Mouse (Mus musculus): ENCODE measurements around the gene Padi2.

The Padi2 gene

GRCm38 (mm10) chr4:140881026-140881670 is 25.0 kb upstream of the Padi2 start:
- DNase-seq (ENCODE audit: inconsistent ontology term): no peak

- no peak for DNase-seq (ENCODE audit: inconsistent ontology term)
Measured at GRCm38 (mm10) chr4:140881771-140882170, 24.4 kb upstream of the Padi2 start.

DNA sequence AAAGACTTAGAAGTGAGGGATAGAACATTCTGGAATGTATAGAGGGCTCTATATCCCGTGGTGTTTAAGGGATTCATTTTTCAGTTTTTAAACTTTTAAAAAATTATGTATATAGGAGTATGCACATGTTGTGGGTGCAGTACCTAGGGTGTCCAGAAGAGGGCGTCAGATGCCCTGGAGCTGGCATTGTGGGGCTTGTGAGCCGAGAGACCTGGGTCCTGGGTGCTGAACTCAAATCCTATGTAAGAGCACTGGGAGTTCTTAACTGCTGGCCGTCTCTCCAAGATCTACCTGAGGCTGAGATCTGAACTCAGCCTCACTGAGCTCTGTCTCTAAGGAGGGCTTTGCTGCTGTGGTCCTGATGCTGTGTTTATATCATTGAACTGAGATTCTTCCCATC is 23.8 kb upstream of the Padi2 start:
- DNase-seq (ENCODE audit: inconsistent ontology term): no peak

DNA sequence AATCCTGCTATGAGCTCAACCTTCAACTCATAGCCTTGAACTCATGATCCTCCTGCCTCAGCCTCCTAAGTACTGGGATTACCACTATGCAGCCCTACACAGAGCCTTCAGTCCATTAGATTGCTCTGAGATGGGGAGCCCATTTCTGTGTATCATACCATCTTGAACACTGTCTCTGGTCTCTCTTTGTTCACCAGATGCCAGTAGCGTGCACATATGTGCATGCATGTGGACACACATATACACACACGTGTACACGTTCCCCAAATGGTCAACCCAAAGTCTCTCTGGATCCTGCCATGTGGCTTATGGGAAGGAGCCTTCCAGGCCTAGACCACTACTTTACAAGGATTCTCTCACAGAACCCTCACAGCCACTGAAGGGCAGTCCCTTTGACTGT is 23.2 kb upstream of the Padi2 start:
- no peak for DNase-seq (ENCODE audit: inconsistent ontology term)

DNA sequence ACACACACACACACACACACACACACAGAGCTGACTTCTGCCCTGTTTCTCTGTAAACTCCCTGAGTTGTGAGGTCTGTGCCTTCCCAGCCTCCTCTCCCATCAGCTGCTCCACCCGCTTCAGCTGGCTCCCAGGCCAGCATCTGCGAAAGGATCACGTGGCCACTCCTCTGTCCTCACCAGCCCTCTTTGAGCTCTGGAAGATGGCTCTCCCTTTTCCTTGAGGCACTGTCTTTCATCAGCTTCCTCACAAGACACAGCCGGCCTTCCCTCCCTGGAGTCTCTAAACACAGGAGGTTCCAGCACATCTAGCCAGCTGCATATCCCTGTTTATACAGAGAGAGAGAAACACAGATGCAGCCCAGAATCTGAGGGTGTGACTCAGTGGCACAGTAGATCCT is 22.3 kb upstream of the Padi2 start:
- no peak for DNase-seq (ENCODE audit: inconsistent ontology term)

DNA sequence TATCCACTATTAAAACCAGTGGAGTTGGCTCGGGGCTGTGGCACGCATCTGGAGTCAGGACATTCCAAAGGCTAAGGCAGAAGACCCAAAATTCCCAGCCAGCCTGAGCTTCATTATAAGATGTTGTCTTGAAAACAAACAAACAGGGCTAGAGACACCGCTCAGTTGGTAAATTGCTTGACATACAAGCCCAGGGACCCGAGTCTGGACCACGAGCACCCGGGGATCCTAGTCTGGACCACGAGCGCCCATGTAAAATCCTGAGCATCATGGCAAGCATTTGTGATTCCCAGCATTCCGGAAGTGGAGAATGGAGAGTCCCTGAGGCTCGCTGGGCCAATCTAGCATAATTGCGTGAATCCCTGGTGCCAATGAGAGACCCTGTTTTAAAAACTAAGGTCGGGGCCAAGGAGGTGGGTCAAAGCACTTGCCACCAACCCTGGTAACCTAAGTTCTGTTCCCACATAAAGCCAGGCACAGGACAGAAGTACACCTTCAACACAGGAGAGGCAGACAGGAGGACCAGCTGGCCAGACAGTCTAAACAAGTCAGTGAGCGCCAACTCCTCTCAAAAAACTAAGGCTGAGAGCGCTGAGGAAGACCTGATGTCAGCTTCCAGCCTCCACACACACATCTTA is 14.5 kb upstream of the Padi2 start:
- no peak for DNase-seq (ENCODE audit: inconsistent ontology term)

- DNase-seq (ENCODE audit: inconsistent ontology term): no peak
Measured at GRCm38 (mm10) chr4:140892163-140892530, 14.0 kb upstream of the Padi2 start.

- DNase-seq (ENCODE audit: inconsistent ontology term): no peak
Measured at GRCm38 (mm10) chr4:140904776-140905425, 1.2 kb upstream of the Padi2 start.

- no peak for DNase-seq (ENCODE audit: inconsistent ontology term)
Measured at GRCm38 (mm10) chr4:140905426-140905871, 695 bp upstream of the Padi2 start.

GRCm38 (mm10) chr4:140906827-140907280 is 710 bp downstream of the Padi2 start:
- DNase-seq (ENCODE audit: inconsistent ontology term): no peak

GRCm38 (mm10) chr4:140907306-140908024 is 1.3 kb downstream of the Padi2 start:
- no peak for DNase-seq (ENCODE audit: inconsistent ontology term)

DNA sequence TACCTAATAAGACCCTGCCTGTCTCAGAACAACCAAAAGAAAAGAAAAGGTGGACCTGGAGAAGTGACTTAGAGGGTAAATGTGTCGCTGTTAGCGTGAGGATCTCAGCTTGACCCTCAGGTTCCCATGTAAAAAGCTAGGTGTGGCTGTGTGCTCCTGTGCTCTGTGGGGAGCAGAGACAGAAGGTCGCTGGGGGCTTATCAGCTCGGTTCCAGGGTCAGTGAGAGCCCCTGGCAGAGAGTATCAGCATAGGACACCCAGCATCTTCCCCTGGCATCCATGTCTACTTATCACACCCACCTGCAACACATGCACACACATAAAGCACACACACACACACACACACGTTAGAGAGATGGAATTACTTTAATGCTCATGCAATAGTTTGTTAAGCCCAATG is 2.5 kb downstream of the Padi2 start:
- no peak for DNase-seq (ENCODE audit: inconsistent ontology term)

DNA sequence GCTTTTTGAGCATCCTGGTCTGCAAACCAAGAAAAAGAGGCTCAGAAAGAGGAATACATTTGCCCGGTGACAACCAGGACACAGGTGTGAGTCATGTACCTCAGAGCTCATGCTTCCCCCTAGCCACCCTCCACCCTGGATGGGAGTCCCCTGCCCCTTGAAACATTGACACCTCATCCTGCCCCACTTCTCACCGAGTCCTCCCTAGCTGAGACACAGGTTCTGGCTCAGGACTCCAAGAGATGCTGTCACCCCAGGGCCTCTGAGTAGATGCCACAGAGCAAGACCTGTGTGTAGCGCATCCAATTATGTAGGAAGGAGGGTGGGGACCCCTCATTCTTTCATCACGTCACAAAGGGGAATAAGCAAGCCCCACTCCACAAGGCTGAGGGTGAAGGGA is 3.4 kb downstream of the Padi2 start:
- no peak for DNase-seq (ENCODE audit: inconsistent ontology term)

- DNase-seq (ENCODE audit: inconsistent ontology term): peak; percentile 32
Measured at GRCm38 (mm10) chr4:140910661-140911310, 4.6 kb downstream of the Padi2 start.

DNA sequence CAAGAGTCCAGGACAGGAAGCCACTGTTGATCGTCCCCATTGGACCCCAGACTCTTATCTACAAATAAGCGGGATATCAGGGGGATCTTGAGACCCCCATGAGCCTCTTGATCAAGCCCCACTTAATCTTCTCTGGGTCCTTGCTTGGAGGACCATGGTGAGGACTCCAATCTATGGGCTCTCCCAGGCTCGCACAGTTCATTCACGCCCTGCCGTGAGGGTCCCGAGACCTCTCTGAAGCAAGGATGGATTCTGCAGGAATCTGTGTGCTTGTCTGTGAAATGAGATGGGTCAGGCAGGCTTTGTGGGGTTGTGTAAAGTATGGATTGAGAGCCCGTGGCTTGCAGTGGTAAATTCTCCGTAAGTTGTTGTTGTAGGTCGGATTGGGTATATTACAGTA is 5.3 kb downstream of the Padi2 start:
- no peak for DNase-seq (ENCODE audit: inconsistent ontology term)

- no peak for DNase-seq (ENCODE audit: inconsistent ontology term)
Measured at GRCm38 (mm10) chr4:140912271-140912833, 6.2 kb downstream of the Padi2 start.

DNA sequence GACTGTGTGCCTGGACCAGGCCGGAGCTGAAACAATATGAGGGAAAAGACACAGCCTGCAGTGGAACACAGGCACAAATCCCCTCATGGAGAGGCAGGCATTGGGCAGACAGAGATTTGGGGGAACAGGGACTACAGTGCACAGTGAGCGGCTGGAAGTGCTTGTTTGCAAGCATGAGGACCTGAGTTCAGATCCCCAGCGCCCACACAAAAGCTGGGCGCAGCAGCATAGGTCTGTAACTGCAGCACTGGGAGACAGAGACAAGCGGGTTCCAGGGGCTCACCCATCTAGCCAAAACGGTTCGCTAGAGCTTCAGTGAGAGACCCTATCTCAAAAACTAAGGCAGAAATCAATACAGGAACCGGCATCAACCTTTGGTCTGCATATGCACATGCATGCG is 7.4 kb downstream of the Padi2 start:
- no peak for DNase-seq (ENCODE audit: inconsistent ontology term)

- peak; percentile 67 for DNase-seq (ENCODE audit: inconsistent ontology term)
Measured at GRCm38 (mm10) chr4:140914731-140915131, 8.6 kb downstream of the Padi2 start.

DNA sequence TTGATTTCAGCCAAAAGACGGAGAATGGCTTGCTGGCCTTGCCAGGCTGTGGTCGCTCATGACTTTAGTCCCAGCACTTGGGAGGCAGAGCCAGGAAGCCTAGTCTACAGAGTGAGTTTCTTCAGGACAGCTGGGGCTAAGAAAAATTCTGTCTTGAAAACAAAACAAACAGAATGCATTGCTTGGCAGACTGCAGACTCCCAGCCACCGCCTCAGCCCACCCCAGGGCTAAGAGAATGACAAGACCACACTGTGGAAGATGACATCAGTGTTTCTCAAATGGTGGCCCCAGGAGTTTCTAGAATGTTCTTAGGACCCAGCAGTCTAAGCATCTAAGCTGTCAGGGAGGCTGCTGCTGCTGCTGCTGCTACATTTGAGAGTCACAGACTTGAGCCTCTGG is 9.1 kb downstream of the Padi2 start:
- no peak for DNase-seq (ENCODE audit: inconsistent ontology term)

DNA sequence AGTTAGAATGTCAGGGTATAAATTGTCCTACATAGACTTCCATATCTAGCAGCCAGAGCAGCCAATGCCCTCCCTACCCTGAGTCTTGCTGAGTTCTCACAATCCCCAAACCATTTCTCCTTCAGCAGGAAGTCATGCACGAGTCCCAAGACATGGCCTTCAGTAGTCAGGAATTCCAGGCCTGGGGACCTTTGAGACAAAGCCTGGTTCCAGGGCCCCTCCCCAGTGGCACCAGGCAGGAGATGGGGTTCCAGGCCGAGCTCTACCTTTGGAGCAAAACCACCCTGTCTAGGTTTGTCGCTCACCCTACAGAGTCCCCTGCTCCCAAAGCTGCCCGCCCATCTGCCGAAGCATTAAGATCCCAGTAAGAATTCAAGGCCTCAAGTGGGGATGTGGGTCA is 10.2 kb downstream of the Padi2 start:
- no peak for DNase-seq (ENCODE audit: inconsistent ontology term)

DNA sequence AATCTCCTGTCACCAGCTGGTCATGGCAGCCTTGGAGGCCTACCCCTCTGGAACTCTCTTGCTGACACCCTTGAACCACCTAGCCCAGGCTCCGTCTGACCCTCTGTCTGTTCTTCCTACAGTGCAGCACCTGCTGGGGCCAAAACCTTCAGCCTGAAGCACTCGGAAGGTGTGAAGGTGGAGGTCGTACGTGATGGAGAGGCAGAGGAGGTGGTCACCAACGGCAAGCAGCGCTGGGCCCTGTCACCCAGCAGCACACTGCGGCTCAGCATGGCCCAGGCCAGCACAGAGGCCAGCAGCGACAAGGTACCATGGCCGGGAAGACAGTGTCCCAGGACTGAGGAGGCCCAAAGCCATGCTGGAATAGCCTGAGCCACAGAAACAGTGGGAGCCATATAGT is 11.3 kb downstream of the Padi2 start:
- no peak for DNase-seq (ENCODE audit: inconsistent ontology term)

All from Muller cell, postnatal 12 days (primary cell).